Mouse (Mus musculus): Measurements from ENCODE around the gene Gm20908.
"Not testable (repeated sequence)": the region's sequence is repeated elsewhere in the genome, so short reads cannot be mapped to it uniquely, and the experiment has no call there.

Gene Gm20908

GRCm38 (mm10) chrY:64472966-64473365 lies at the start of gene Gm20908:
Gene Gm20908 (plus strand): TSS chrY:64473266.
- in situ Hi-C loops (cut with MboI, MseI): not testable (repeated sequence)

All from T-helper 1 cell (primary cell).